Mouse (Mus musculus) stomach, postnatal 0 days (tissue): ENCODE measurements around the gene Nek10.

Source experiments
- CTCF ChIP-seq: IDR thresholded peaks from 2 replicates; pipeline ENCODE4 v1.5.1; 2016; ENCODE audit warnings: antibody characterized with exemption, low read depth, mild to moderate bottlenecking, moderate library complexity
- EP300 ChIP-seq: optimal IDR thresholded peaks from 2 replicates; pipeline ENCODE3; 2016; ENCODE audit warnings: antibody characterized with exemption

GRCm38 (mm10) chr14:14951808-14952207, 148.6 kb downstream of the Nek10 start:
- TF ChIP-seq CTCF (no peak), EP300 (no peak)
